ENCODE assay signal across 14 mouse cellular contexts in the genomic region with DNA sequence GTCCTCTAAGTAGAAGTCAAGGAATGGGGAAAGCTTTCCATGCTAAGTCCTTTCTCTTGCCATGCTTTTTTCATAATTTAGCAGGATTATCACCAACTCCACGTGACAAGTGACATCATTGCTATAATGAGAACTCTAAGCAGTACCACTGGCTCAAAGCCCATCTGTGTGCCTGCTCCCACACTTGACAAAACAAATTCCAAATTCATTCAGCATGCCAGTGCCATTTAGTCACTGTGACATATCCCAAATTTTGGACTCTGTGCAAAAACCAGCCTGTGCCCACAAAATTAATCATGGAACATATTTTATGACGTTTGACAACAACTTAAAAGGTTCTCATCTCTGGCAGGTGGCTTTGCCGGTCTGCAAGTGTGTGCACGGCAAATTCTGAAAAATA. TPM values are rescaled to one million over a fixed set of nuclear protein-coding genes. Genes with fewer than 3 reads are reported as not detected.
DNase-seq lines count a peak whose midpoint lies in the region; ATAC-seq lines count a peak whose summit lies in the region.
"Had no signal": no experiment of that assay in that cellular context is flagged by ENCODE, and none has a peak within 500 bp of the region (broad histone marks: within the 10 kb centered on the region; RNA-seq: fewer than 3 reads in every experiment).

No protein-coding gene starts in this region.

- no peak overlapping the region for H3K27ac ChIP-seq in kidney, embryonic 14.5 days (ENCODE audit: low read depth, low read length)
- H3K27ac ChIP-seq: embryonic facial prominence, embryonic 13.5 days; hindbrain, embryonic 10.5 days; liver, embryonic 15.5 days had no signal

- H3K36me3 ChIP-seq in kidney, embryonic 14.5 days (ENCODE audit: control insufficient read depth, insufficient read depth, low read length), result no peaks in the 10 kb centered on the region
- H3K36me3 ChIP-seq: embryonic facial prominence, embryonic 13.5 days; hindbrain, embryonic 10.5 days; liver, embryonic 15.5 days had no signal

- no peak overlapping the region for H3K4me3 ChIP-seq in kidney, embryonic 14.5 days (ENCODE audit: low read length)
- H3K4me3 ChIP-seq: embryonic facial prominence, embryonic 13.5 days; hindbrain, embryonic 10.5 days; liver, embryonic 15.5 days had no signal

- no peaks in the 10 kb centered on the region for H3K9me3 ChIP-seq in kidney, embryonic 14.5 days (ENCODE audit: control insufficient read depth, low read length)
- H3K9me3 ChIP-seq: embryonic facial prominence, embryonic 13.5 days; hindbrain, embryonic 10.5 days; liver, embryonic 15.5 days had no signal

- no peak overlapping the region for H3K4me2 ChIP-seq in kidney, embryonic 14.5 days (replicated peaks; ENCODE audit: low read depth, low read length)
- H3K4me2 ChIP-seq: embryonic facial prominence, embryonic 13.5 days; liver, embryonic 15.5 days had no signal

- 74% methylated on average over 4 of the region's 4 CpGs for WGBS in kidney, embryonic 14.5 days

- ATAC-seq in kidney, embryonic 14.5 days (ENCODE audit: low FRiP score, low TSS enrichment), result no peak

- DNase-seq in frontal cortex, adult 2 months (ENCODE audit: extremely low spot score in 1 of 2, low spot score in 1 of 2), result peak; percentile 25 to 54
- no peak for DNase-seq in frontal cortex, postnatal 10 days (ENCODE audit: low spot score in 2 of 2)
- peak; percentile 29 for DNase-seq in right cerebral cortex, adult 18-20 months
- no peak for DNase-seq in right cerebral cortex, postnatal 25 days
- DNase-seq in cerebellum, postnatal 36 days, result peak; percentile 34 to 64
- no peak for DNase-seq in spleen, postnatal 36 days (ENCODE audit: low spot score in 2 of 2)
- DNase-seq in adrenal gland, adult 8-10 months, result no peak
- DNase-seq: gastrocnemius, postnatal 10 days; kidney, adult 18-20 months had no signal

- no peaks in the 10 kb centered on the region for H3K27me3 ChIP-seq in kidney, embryonic 14.5 days (ENCODE audit: control insufficient read depth, insufficient read depth, low read length)
- H3K27me3 ChIP-seq: CH12.LX; embryonic facial prominence, embryonic 13.5 days had no signal

- no peaks in the 10 kb centered on the region for H3K4me1 ChIP-seq in kidney, embryonic 14.5 days (ENCODE audit: control insufficient read depth, insufficient read depth, low read length)
- H3K4me1 ChIP-seq: embryonic facial prominence, embryonic 13.5 days; hindbrain, embryonic 10.5 days; liver, embryonic 15.5 days had no signal

- no peak overlapping the region for H3K9ac ChIP-seq in kidney, embryonic 14.5 days (ENCODE audit: low read depth, low read length)
- H3K9ac ChIP-seq: embryonic facial prominence, embryonic 13.5 days; liver, embryonic 15.5 days had no signal

RNA-seq across cellular contexts. Expression of a gene that starts 6.5 kb away (rescaled TPM):
- 35.1 and 36.6 TPM in 2 replicates for polyA plus RNA-seq in frontal cortex, adult 2 months (2012; rRNA removed)
- 50.8 and 80.7 TPM in 2 replicates for polyA plus RNA-seq in kidney, embryonic 14.5 days (2014; fragmentation: Nextera tagmentation; extraction: Ambion mirVana)
- 100 to 1,000 TPM in 2 of 4 experiments, 10 to 100 TPM in 2; 87.9 to 104 (median 97.9) TPM for total RNA-seq in adrenal gland, adult 8-10 months (2022)

RNA-seq across cellular contexts. Expression of a gene that starts 33.3 kb away (rescaled TPM):
- 28.3 and 29.1 TPM in 2 replicates for polyA plus RNA-seq in frontal cortex, adult 2 months (2012; rRNA removed)
- polyA plus RNA-seq in kidney, embryonic 14.5 days (2014; fragmentation: Nextera tagmentation; extraction: Ambion mirVana), result 41.7 and 44.5 TPM in 2 replicates
- total RNA-seq in adrenal gland, adult 8-10 months (2022), result 100 to 1,000 TPM; 117 to 198 (median 152) TPM

Comparison
In these comparisons a context has a peak if more than half of its experiments do, and no peak if none do; other contexts are left out.
1. DNase-seq: peak in frontal cortex, adult 2 months (2 of 2), right cerebral cortex, adult 18-20 months (single experiment) and cerebellum, postnatal 36 days (2 of 2); none in frontal cortex, postnatal 10 days (0 of 2), right cerebral cortex, postnatal 25 days (single experiment), spleen, postnatal 36 days (0 of 2) and adrenal gland, adult 8-10 months (single experiment).